7 mouse cellular contexts compared by ENCODE assay signal in genomic region chr3:9608906-9609580, GRCm38 (mm10). TPM values are rescaled to one million over a fixed set of nuclear protein-coding genes. Genes with fewer than 3 reads are reported as not detected.
A peak's percentile ranks its signal among the peaks of the same experiment; 100 is the strongest.
DNase-seq lines count a peak whose midpoint lies in the region; ATAC-seq and TF ChIP-seq lines count a peak whose summit lies in the region.

No protein-coding gene starts in this region.

- no peak for TF ChIP-seq POLR2A in liver, adult 2 months (IDR thresholded peaks at IDR 0.05; ENCODE audit: extremely low read depth, insufficient read depth, low read length)

- H3K9ac ChIP-seq in intestine, embryonic 16.5 days (ENCODE audit: low read depth, low read length) = peak overlapping the region; percentile 89
- H3K9ac ChIP-seq in liver, adult 2 months (ENCODE audit: low read depth, low read length) = peak overlapping the region; percentile 90
- peak overlapping the region; percentile 81 for H3K9ac ChIP-seq in midbrain, embryonic 15.5 days

- TF ChIP-seq CTCF in liver, adult 2 months (IDR thresholded peaks at IDR 0.05; ENCODE audit: low read depth, low read length) = no peak

- no peaks in the 10 kb centered on the region for H3K36me3 ChIP-seq in intestine, embryonic 16.5 days (ENCODE audit: control insufficient read depth, insufficient read depth, low read length)
- H3K36me3 ChIP-seq in liver, adult 2 months (ENCODE audit: control insufficient read depth, insufficient read depth, low read length) = no peaks in the 10 kb centered on the region
- H3K36me3 ChIP-seq in midbrain, embryonic 15.5 days (replicated peaks) = no peaks in the 10 kb centered on the region
- H3K36me3 ChIP-seq in splenic B cell, adult 2 months (ENCODE audit: control insufficient read depth, insufficient read depth, low read length, poor library complexity, severe bottlenecking) = no peaks in the 10 kb centered on the region

- peak; percentile 69 for DNase-seq in adrenal gland, postnatal 14 days
- peak; percentile 73 for DNase-seq in cerebellum, postnatal 25 days
- DNase-seq in gastrocnemius, postnatal 4 days (ENCODE audit: low spot score in 2 of 2) = peak; percentile 31 to 59
- DNase-seq in liver, adult 2 months (ENCODE audit: extremely low read depth, low read depth, low spot score) = no peak
- DNase-seq in splenic B cell, adult 2 months (ENCODE audit: low read depth, low spot score) = peak; percentile 42

- no peaks in the 10 kb centered on the region; the same call in 1 of the 2 replicates for H3K79me2 ChIP-seq in liver, adult 2 months (ENCODE audit: control insufficient read depth, insufficient read depth, low read length)

- no peaks in the 10 kb centered on the region for H3K27me3 ChIP-seq in intestine, embryonic 16.5 days (replicated peaks; ENCODE audit: control insufficient read depth, insufficient read depth, low read length)
- H3K27me3 ChIP-seq in liver, adult 2 months (ENCODE audit: control insufficient read depth, insufficient read depth, low read length) = no peaks in the 10 kb centered on the region
- no peaks in the 10 kb centered on the region for H3K27me3 ChIP-seq in midbrain, embryonic 15.5 days (replicated peaks)
- H3K27me3 ChIP-seq in splenic B cell, adult 2 months (ENCODE audit: control insufficient read depth, insufficient read depth, low read length, poor library complexity, severe bottlenecking) = no peaks in the 10 kb centered on the region; the same call in 1 of the 2 replicates

- ATAC-seq in intestine, embryonic 16.5 days = peak; percentile 34
- peak; percentile 51 for ATAC-seq in midbrain, embryonic 15.5 days (replicated peaks)

- H3K4me1 ChIP-seq in intestine, embryonic 16.5 days (ENCODE audit: control insufficient read depth, insufficient read depth, low read length) = peaks cover 18% of the 10 kb centered on the region
- no peaks in the 10 kb centered on the region for H3K4me1 ChIP-seq in liver, adult 2 months (ENCODE audit: control insufficient read depth, insufficient read depth, low read length)
- H3K4me1 ChIP-seq in midbrain, embryonic 15.5 days = peaks cover 29% of the 10 kb centered on the region

- under 1% methylated on average over 85 of the region's 94 CpGs for whole genome bisulfite sequencing in intestine, embryonic 16.5 days
- under 1% methylated on average over 92 of the region's 94 CpGs for WGBS in liver, adult 2 months
- WGBS in midbrain, embryonic 15.5 days = under 1% methylated on average over 84 of the region's 94 CpGs

- peak overlapping the region; percentile 93 for H3K27ac ChIP-seq in intestine, embryonic 16.5 days (ENCODE audit: low read length)
- no peak overlapping the region for H3K27ac ChIP-seq in liver, adult 2 months (replicated peaks; ENCODE audit: insufficient read depth, low read depth, low read length)
- H3K27ac ChIP-seq in midbrain, embryonic 15.5 days = peak overlapping the region; percentile 95

- H3K9me3 ChIP-seq in intestine, embryonic 16.5 days (ENCODE audit: control insufficient read depth, low read length) = no peaks in the 10 kb centered on the region
- H3K9me3 ChIP-seq in midbrain, embryonic 15.5 days = no peaks in the 10 kb centered on the region

- H3K4me2 ChIP-seq in intestine, embryonic 16.5 days (ENCODE audit: low read depth, low read length) = peak overlapping the region; percentile 90
- peak overlapping the region; percentile 64 for H3K4me2 ChIP-seq in midbrain, embryonic 15.5 days

- peak overlapping the region; percentile 85 for H3K4me3 ChIP-seq in intestine, embryonic 16.5 days (ENCODE audit: low read length)
- H3K4me3 ChIP-seq in liver, adult 2 months (ENCODE audit: insufficient read depth, low read depth, low read length) = peak overlapping the region; percentile 94
- H3K4me3 ChIP-seq in midbrain, embryonic 15.5 days = peak overlapping the region; percentile 65

RNA-seq across cellular contexts. Expression of gene Zfp704, which starts 0.8 kb away (rescaled TPM):
- total RNA-seq in adrenal gland, postnatal 14 days (2021) = 14.6 and 15.1 TPM in 2 replicates
- total RNA-seq in gastrocnemius, postnatal 4 days (2021) = 10 to 100 TPM; 29.9 to 30.7 TPM
- polyA plus RNA-seq in intestine, embryonic 16.5 days (2015; fragmentation: Nextera tagmentation; extraction: Ambion mirVana) = 4.4 and 4.7 TPM in 2 replicates
- total RNA-seq in liver, adult 2 months (2014; rRNA removed) = 3.2 and 3.5 TPM in 2 replicates
- polyA plus RNA-seq in liver, adult 2 months (2012; rRNA removed) = 1.0 and 1.3 TPM in 2 replicates
- polyA plus RNA-seq in midbrain, embryonic 15.5 days (2015; fragmentation: Nextera tagmentation; extraction: Ambion mirVana) = 13.7 and 13.8 TPM in 2 replicates
